Mouse (Mus musculus): Measurements from ENCODE around the gene Grin2d. TPM values are rescaled to one million over a fixed set of nuclear protein-coding genes. Genes with fewer than 3 reads are reported as not detected.

The Grin2d gene
- polyA plus RNA-seq, 1 experiment from 2014 or later = 0.10 TPM

GRCm38 (mm10) chr7:45791756-45792490, 86.3 kb downstream of the Grin2d start:
- 72% methylated on average over 17 of the region's 17 CpGs for WGBS
- H3K4me3 ChIP-seq = no peak overlapping the region
- H3K36me3 ChIP-seq = peaks cover 98% of the 10 kb centered on the region
- peaks cover 10% of the 10 kb centered on the region for H3K4me1 ChIP-seq
- DNase-seq (ENCODE audit: low spot score) = no peak
- no peaks in the 10 kb centered on the region for H3K9me3 ChIP-seq (replicated peaks)
- H3K27ac ChIP-seq = no peak overlapping the region
- H3K27me3 ChIP-seq (ENCODE audit: low read depth, poor library complexity, severe bottlenecking) = peaks cover 44% of the 10 kb centered on the region

GRCm38 (mm10) chr7:45790721-45791120, 87.5 kb downstream of the Grin2d start:
- H3K27ac ChIP-seq = no peak overlapping the region
- no peak overlapping the region for H3K4me3 ChIP-seq
- H3K4me1 ChIP-seq = peaks cover 20% of the 10 kb centered on the region
- H3K27me3 ChIP-seq (ENCODE audit: low read depth, poor library complexity, severe bottlenecking) = peaks cover 32% of the 10 kb centered on the region
- peaks cover 86% of the 10 kb centered on the region for H3K36me3 ChIP-seq
- no peaks in the 10 kb centered on the region for H3K9me3 ChIP-seq (replicated peaks)
- DNase-seq (ENCODE audit: low spot score) = no peak
- WGBS = 81% methylated on average over 6 of the region's 6 CpGs

GRCm38 (mm10) chr7:45787642-45788041, 90.5 kb downstream of the Grin2d start:
- WGBS = 85% methylated on average over 22 of the region's 22 CpGs

GRCm38 (mm10) chr7:45786661-45787413, 91.3 kb downstream of the Grin2d start:
- H3K4me1 ChIP-seq = peaks cover 44% of the 10 kb centered on the region
- peaks cover 47% of the 10 kb centered on the region for H3K36me3 ChIP-seq

More at GRCm38 (mm10) chr7:45787642-45788041, 90.5 kb downstream of the Grin2d start:
- no peaks in the 10 kb centered on the region for H3K9me3 ChIP-seq (replicated peaks)
- peaks cover 55% of the 10 kb centered on the region for H3K36me3 ChIP-seq
- DNase-seq (ENCODE audit: low spot score) = no peak
- peaks cover 14% of the 10 kb centered on the region for H3K27me3 ChIP-seq (ENCODE audit: low read depth, poor library complexity, severe bottlenecking)
- H3K27ac ChIP-seq = peak overlapping the region; percentile 10
- peaks cover 44% of the 10 kb centered on the region for H3K4me1 ChIP-seq
- peak overlapping the region; percentile 95 for H3K4me3 ChIP-seq

GRCm38 (mm10) chr7:45786136-45786578, 92.0 kb downstream of the Grin2d start:
- Histone ChIP-seq H3K27me3 (ENCODE audit: low read depth, poor library complexity, severe bottlenecking) (peaks cover 19% of the 10 kb centered on the region), H3K4me1 (peaks cover 44% of the 10 kb centered on the region), H3K27ac (peak overlapping the region; percentile 91), H3K36me3 (peaks cover 40% of the 10 kb centered on the region), H3K9me3 (replicated peaks) (no peaks in the 10 kb centered on the region), H3K4me3 (peak overlapping the region; percentile 95)
- DNase-seq (ENCODE audit: low spot score) = peak; percentile 79
- WGBS = under 1% methylated on average over 14 of the region's 14 CpGs

More at GRCm38 (mm10) chr7:45786661-45787413, 91.3 kb downstream of the Grin2d start:
- peaks cover 19% of the 10 kb centered on the region for H3K27me3 ChIP-seq (ENCODE audit: low read depth, poor library complexity, severe bottlenecking)
- 4% methylated on average over 17 of the region's 17 CpGs for WGBS
- peak; percentile 62 for DNase-seq (ENCODE audit: low spot score)
- no peaks in the 10 kb centered on the region for H3K9me3 ChIP-seq (replicated peaks)
- H3K27ac ChIP-seq = peak overlapping the region; percentile 91
- peak overlapping the region; percentile 95 for H3K4me3 ChIP-seq

GRCm38 (mm10) chr7:45785388-45786135, 92.6 kb downstream of the Grin2d start:
- DNase-seq (ENCODE audit: low spot score) = no peak
- Histone ChIP-seq H3K27me3 (ENCODE audit: low read depth, poor library complexity, severe bottlenecking) (peaks cover 24% of the 10 kb centered on the region), H3K9me3 (replicated peaks) (no peaks in the 10 kb centered on the region), H3K4me3 (peak overlapping the region; percentile 95), H3K27ac (peak overlapping the region; percentile 91), H3K4me1 (peaks cover 44% of the 10 kb centered on the region), H3K36me3 (peaks cover 34% of the 10 kb centered on the region)
- under 1% methylated on average over 40 of the region's 42 CpGs for WGBS

GRCm38 (mm10) chr7:45784524-45785372, 93.4 kb downstream of the Grin2d start, which contains the start of gene Sult2b1:
Gene Sult2b1 (minus strand): TSS chr7:45784669.
- peak within 1 kb of the TSS; percentile 95 for H3K4me3 ChIP-seq
- 28% methylated on average over 20 of the region's 20 CpGs for WGBS
- H3K9me3 ChIP-seq (replicated peaks) = no peaks in the 10 kb centered on the region
- peaks cover 26% of the 10 kb centered on the region for H3K27me3 ChIP-seq (ENCODE audit: low read depth, poor library complexity, severe bottlenecking)
- peaks cover 44% of the 10 kb centered on the region for H3K4me1 ChIP-seq
- H3K36me3 ChIP-seq = peaks cover 26% of the 10 kb centered on the region
- peak; percentile 92 for DNase-seq (ENCODE audit: low spot score)
- H3K27ac ChIP-seq = peak within 1 kb of the TSS; percentile 91

GRCm38 (mm10) chr7:45783511-45784091, 94.6 kb downstream of the Grin2d start, which contains the start of gene Lmtk3:
Gene Lmtk3 (plus strand): TSS chr7:45783738.
- peak; percentile 85 for DNase-seq (ENCODE audit: low spot score)
- H3K4me1 ChIP-seq = peaks cover 55% of the 10 kb centered on the region
- no peaks in the 10 kb centered on the region for H3K9me3 ChIP-seq (replicated peaks)
- H3K27me3 ChIP-seq (ENCODE audit: low read depth, poor library complexity, severe bottlenecking) = peaks cover 37% of the 10 kb centered on the region
- peak within 1 kb of the TSS; percentile 95 for H3K4me3 ChIP-seq
- peaks cover 15% of the 10 kb centered on the region for H3K36me3 ChIP-seq
- 1% methylated on average over 38 of the region's 38 CpGs for WGBS
- H3K27ac ChIP-seq = peak within 1 kb of the TSS; percentile 91

GRCm38 (mm10) chr7:45782271-45782670, 95.9 kb downstream of the Grin2d start:
- Histone ChIP-seq H3K27ac (no peak overlapping the region), H3K4me1 (peaks cover 48% of the 10 kb centered on the region), H3K4me3 (no peak overlapping the region), H3K27me3 (ENCODE audit: low read depth, poor library complexity, severe bottlenecking) (peaks cover 38% of the 10 kb centered on the region), H3K36me3 (peaks cover 1% of the 10 kb centered on the region; the same call in 1 of the 2 replicates), H3K9me3 (replicated peaks) (no peaks in the 10 kb centered on the region)
- WGBS = 78% methylated on average over 4 of the region's 4 CpGs
- DNase-seq (ENCODE audit: low spot score) = no peak

Data from limb, embryonic 10.5 days (tissue).